Mouse (Mus musculus) adrenal gland, adult 18-20 months (tissue): Measurements from ENCODE around the gene Nek7. TPM values are rescaled to one million over a fixed set of nuclear protein-coding genes. Genes with fewer than 3 reads are reported as not detected.
A peak's percentile ranks its signal among the peaks of the same experiment; 100 is the strongest.

Experiments
- DNase-seq, 2 experiments: peaks; one replicate each; pipeline ENCODE4 v3.0.0; 2021 to 2022; ENCODE audit warnings: low spot score in 2 of 2
- long read RNA-seq, 2 experiments: library from polyadenylated mRNA; stranded (forward); transcript quantifications; one replicate each; pipeline ENCODE4 v2.0.0; 2021
- total RNA-seq, 2 experiments: library from RNA; stranded (reverse); gene quantifications; 1 replicate in 1 of 2; 2 replicates in 1 of 2; pipeline ENCODE4 v1.2.3; 2021

Gene Nek7
- 10 to 100 TPM; 43.8 to 52.3 TPM for total RNA-seq
- long read RNA-seq, experiment 1, full-length matches to known transcripts, result 51 of 57 reads
- long read RNA-seq, experiment 1, partial matches to known transcripts, result 3 of 57 reads
- long read RNA-seq, experiment 1, other reads (novel, unspliced or antisense), result 3 of 57 reads
- long read RNA-seq, experiment 2, full-length matches to known transcripts, result 158 of 175 reads
- long read RNA-seq, experiment 2, partial matches to known transcripts, result 8 of 175 reads
- long read RNA-seq, experiment 2, other reads (novel, unspliced or antisense), result 9 of 175 reads

GRCm38 (mm10) chr1:138619996-138620461 is at the start of gene Nek7:
Nek7 (minus strand) TSS chr1:138620141.
- peak; percentile 32 to 37 for DNase-seq

DNA sequence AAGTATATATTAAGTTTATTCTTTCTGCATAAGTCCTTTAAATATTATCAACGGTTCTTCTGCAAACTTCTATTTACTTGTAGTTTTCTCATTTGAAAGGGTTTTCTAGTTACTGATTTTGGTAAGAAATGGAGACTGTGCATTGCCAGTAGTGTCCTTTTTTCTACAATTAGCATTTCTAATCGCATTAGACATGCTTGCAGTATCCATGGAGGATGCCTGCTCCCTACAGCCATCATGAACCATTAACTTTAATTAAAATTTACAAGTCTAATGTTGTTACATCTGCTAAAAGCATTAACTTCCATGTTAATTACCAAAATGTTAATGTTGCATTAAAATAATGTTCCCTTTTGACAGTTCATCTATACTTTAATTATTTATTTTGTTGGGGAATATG is 42.4 kb upstream of the Nek7 start:
- no peak for DNase-seq

DNA sequence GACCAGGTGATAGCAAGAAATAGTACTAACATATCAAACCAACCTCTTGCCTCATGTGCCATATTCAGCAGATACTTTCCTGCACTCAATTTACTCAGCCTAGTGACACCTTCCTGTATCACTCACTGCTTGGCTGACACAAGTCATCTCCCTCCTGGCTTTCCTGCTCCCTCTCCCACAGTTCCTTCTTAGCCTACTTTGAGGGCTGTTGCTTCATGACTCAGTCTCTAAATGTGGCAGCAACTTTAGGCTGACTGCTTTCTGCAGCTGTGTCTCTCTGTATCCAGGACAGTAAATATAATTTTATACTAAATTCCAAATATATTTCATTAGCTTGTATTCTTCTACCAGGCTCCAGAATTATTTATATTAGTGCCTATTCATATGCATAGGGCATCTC is 34.3 kb upstream of the Nek7 start:
- no peak for DNase-seq

GRCm38 (mm10) chr1:138644991-138645390 is 25.1 kb upstream of the Nek7 start:
- no peak for DNase-seq

GRCm38 (mm10) chr1:138643306-138643830 is 23.4 kb upstream of the Nek7 start:
- DNase-seq, result no peak

DNA sequence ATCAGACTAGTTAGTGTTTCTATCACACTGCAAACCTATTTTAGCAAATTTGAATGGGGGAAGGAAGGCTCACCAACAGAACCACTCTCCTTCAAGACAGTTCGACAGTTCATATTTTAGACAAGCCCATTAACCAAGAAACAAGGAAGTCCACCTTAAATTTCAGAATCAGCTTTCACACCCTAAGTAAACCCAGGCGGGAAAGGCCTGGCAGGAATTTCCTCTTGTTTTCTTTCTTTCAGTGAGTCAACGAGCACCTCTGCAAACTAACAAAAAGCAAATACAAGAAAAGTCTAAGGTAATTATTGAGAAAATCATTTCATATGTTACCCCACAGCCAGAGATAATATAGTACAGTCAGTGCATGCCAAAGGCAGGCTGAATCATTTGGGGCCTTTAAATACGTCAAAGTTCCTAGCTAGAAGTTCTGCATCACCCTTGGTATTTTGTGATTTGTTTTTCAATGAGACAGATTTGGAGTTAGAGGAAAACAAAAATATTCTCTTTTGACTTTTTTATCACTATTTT is 21.1 kb upstream of the Nek7 start:
- no peak for DNase-seq

DNA sequence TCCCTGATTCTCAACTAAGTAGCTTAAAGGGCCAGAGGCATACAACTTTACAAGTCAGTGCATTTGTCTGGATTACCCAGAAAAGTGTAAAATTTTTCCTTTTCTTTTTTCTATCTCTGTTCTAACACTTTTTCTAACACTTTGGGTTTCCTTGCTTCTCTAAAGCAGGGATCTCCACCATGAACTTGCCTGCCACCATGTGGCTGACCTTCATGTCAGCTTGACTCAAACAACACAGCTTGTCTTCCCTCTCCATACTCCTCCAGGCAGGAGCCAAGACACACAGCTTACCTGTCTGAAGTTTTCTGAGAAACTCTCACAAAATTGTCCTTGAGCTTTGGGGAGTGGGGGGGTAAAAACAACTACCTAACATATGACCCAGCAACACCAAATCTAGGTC is 17.9 kb upstream of the Nek7 start:
- peak in 1 of 2 experiments; percentile 27 for DNase-seq

GRCm38 (mm10) chr1:138634561-138634960 is 14.6 kb upstream of the Nek7 start:
- no peak for DNase-seq

DNA sequence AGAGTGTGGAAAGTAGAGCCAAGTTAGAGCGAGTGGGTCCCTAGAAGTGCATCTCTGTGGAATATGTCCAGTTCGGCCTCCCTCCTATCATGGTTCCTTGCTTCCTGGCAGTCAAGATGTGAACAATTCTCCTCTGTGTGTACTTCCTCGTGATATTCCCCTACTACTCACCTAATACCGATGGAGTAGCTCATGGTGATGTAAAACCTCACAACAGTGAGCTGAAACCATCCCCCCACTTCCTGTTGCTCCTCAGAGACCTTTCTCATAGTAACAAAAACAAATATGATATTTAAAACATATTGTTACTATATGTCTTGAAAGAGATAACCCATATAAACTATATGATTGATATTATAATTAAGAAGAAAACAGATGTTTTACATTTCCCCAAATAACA is 9.0 kb upstream of the Nek7 start:
- no peak for DNase-seq

- DNase-seq, result no peak
These were observed 8.5 kb upstream of the Nek7 start for GRCm38 (mm10) chr1:138628486-138628885.

DNA sequence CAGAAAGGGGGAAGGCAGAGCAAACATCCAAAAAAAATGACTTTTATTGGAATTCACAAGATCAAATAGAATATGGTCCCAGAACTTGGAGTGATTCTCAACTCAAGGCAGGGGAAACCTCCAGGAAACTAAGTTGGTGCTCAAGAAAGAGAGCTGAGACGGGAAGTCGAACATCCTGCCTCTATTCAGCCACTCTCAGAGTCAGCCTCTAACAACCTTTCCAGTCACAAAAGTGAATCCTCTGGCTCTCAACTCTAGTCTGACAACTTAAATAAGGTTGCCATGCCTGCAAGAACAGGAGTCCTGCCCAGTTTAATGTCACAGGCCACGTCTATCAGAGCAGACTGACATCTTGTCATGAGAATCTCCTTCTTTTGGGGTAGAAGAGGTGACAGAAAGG is 7.9 kb upstream of the Nek7 start:
- no peak for DNase-seq

GRCm38 (mm10) chr1:138626288-138626687 is 6.3 kb upstream of the Nek7 start:
- no peak for DNase-seq

DNA sequence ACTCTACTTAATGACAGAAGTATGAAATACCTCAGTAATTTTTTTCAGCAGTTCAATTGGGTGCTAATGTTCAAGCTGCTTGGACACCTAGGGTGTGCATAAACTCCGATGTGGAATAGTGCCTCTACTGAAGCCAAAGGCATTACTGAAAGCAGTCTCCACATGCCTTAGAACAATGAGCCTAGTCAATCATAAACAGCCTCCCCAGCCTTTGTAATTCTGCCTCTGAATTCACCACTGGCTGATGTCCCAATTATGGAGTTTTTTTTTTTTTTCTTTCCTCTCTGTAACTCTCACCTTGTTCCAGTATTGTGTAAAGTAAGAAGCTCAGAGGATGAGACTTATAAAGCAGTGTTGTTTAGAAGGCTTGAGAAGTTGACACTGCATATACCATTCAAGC is 3.9 kb upstream of the Nek7 start:
- no peak for DNase-seq

GRCm38 (mm10) chr1:138622831-138623230 is 2.9 kb upstream of the Nek7 start:
- DNase-seq, result no peak

DNA sequence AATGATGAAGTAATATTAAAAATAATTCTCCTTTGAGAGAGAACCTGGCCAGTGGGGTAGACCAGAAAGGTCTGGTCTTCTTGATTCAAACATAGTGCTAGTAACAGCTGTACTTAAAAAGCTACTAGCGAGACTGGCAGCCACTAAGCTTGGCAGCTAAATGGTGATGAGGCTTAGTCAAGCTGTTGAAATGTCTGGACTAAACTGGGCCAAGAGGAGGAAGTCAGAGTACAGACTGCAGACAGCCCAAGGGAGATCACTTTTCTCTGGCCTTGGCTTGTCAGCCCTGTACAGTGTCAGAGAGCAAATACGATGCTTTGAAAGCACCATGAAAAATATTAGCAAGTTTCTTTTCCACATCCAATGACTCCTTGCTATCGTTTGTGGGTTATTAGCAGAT is 2.5 kb upstream of the Nek7 start:
- DNase-seq, result no peak

DNA sequence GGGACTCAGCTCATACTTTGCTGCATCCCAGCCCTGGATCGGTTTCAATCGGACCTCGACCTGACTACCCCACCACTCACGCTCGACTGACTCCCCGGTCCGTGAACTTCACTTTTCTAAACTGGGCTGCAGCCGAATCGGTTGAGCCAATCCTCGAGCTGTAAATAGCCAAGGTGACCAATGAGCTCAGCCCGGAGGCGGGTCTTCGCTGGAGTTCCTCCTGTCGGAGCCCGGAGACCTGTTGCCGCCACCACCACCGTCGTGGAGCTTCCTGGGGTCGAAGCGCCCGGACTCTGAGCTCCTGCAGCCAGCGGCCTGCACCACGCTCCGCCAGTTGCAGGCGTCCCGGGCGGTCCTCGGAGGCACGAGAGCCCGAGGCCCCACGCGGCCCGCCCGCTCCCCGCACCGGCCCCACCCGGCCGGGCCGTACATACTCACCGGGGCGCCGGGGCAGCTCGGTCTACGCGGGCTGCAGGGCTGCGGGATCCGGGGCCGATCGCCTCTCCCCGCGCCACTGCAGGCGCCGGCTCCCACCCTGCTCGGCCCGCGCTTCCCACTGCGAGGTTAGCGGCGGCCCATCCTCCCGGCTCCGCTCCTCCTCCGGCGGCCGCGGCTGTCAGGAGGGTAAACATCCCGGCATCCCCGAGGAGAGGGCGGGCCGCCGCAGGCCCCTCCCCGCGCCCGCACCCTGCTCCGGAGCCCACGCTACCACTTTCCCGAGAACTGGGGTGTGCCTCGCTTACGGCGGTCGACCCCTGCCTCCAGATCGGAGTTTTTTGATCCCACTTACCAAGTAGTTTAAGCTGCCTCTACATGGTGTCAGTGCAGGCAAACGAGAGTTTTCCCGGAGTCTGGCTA is 598 bp downstream of the Nek7 start:
- DNase-seq, result peak; percentile 91 to 93

GRCm38 (mm10) chr1:138618012-138618354 is 2.0 kb downstream of the Nek7 start:
- DNase-seq, result peak; percentile 82

DNA sequence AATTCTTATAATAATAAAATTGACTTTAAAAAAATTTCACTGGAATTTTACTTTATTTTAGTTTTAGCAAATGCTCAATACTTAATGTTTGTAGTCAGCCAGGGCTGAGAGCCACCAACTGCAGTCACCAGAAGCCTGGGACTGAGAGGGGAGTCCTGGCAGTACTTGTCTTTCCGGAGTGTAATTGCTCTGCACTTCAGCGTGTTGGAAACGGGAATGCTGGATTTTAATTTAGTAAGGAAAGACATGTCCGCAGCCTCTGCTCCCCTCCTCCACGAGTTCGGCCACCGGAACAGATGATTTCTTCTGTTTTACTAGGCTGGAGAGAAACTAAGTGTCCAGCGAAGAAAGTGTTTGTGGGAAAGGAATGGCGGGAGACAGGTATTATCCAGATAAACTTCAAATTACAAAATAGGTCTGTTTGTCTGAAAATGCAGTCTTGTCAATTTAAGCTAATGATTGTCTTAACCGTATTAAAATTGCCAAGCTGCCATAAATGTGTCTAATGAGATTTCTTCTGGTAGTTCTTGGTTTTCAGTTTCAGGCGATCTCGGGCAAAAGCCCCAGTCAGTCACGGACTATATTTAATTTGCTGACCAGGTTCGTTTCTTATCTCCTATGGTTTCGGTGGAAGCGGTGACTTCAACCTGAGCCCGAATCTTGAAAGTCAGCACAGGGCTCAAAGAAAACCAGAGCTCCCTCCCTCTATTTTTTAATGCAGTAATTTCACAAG is 2.5 kb downstream of the Nek7 start:
- DNase-seq, result no peak

- DNase-seq, result no peak
These were observed 4.6 kb downstream of the Nek7 start for GRCm38 (mm10) chr1:138615388-138615787.

DNA sequence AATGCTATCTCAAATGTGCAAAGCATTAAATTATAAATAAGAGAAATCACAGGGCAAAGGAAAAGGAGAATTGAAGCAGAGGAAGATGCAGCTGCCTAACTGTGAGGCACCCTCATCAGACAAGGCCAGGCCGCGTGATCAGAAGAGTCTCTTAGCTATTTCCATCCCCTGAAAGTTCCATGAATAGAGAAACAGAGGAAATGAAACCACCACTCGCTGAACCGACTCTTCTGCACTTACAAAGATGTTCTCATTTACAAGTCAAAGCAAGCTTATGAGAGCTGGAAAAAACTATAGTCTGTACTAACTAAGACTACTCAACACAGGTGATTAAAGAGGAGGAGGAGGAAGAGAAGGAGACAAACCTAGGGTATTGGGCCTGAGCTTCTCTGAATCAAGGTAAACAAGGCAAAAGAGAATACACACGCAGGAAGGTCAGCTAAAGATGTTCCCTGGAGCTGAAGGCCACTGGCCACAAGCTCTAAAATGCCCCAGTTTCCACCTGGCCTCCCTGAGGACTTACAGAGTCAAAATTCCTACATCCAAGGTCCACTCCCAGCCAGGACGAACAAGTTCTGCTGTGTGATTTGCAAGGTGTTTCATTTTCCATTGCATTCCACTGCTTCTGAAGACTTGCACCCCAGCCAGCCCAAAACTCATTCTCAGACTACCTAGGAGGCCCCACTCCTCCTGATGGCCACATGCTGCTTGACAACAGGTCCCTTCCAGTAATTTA is 5.2 kb downstream of the Nek7 start:
- DNase-seq, result no peak

GRCm38 (mm10) chr1:138612177-138612576 is 7.8 kb downstream of the Nek7 start:
- no peak for DNase-seq
